Mouse (Mus musculus): Measurements from ENCODE around the gene Itga6.

GRCm38 (mm10) chr2:71725446-71725845 is 20.0 kb upstream of the Itga6 start:
- TF ChIP-seq CHD1 (IDR thresholded peaks at IDR 0.05; ENCODE audit: low read depth, low read length) (no peak), CTCF (IDR thresholded peaks at IDR 0.05 in 2 of 3, conservative IDR thresholded peaks at IDR 0.05 in 1 of 3; ENCODE audit: control insufficient read depth in 1 of 3, insufficient read depth in 1 of 3, low read depth in 2 of 3, low read length in 3 of 3, poor library complexity in 1 of 3, severe bottlenecking in 1 of 3) (no peak), MYC (IDR thresholded peaks at IDR 0.05; ENCODE audit: low read depth, low read length) (no peak), GATA1 (IDR thresholded peaks at IDR 0.05; ENCODE audit: low read depth, low read length) (no peak), ZC3H11A (IDR thresholded peaks at IDR 0.05; ENCODE audit: low read depth, low read length) (no peak), TCF12 (IDR thresholded peaks at IDR 0.05; ENCODE audit: low read depth, low read length) (no peak)
